Mouse (Mus musculus) heart, postnatal 0 days (tissue): ENCODE measurements at regions not wholly inside any gene's neighbourhood (a gene's known extent, or its start where the extent isn't known, plus 50 kb on each side); places are given as distances from the start of the nearest gene placed in this dataset.

Experiments
- CTCF ChIP-seq: IDR thresholded peaks from 2 replicates; pipeline ENCODE4 v1.5.1; 2016; ENCODE audit warnings: antibody characterized with exemption, control low read depth, low read depth
- EP300 ChIP-seq: IDR thresholded peaks from 2 replicates; pipeline ENCODE4 v1.6.1; 2016; ENCODE audit warnings: antibody characterized with exemption, low read depth

DNA sequence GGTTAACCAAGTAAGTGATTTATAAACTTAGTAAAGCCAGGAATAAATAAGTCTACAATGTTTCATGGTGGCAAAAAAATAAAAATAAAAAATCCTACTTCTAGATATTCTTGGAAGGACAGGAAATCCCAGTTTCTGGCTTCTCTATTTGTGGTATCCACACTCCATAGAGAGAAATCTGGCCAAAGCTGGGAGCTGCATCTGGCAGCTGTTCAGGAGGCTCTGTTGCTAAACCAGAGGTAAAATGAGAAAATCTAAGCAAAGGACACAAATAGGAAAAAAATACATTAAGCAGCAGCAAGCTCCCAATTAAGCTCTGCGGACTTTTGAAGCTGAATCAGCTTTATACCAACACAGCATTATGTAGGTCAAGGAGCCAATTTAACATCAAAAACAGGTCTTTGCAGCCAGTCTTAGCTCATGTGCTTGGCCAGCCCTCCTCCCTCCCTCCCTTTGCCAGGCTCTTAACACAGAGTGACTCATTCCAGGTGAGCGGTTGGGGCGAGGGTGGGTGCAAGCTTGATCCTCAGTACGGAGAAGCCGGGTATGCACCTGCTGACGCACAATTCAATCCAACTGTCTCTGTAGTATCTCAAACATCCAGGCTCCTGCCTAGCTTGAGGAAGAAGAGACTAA lies 456.9 kb downstream of the Cbln4 start:
- TF ChIP-seq CTCF, result no peak
- TF ChIP-seq EP300, result no peak
